Mouse (Mus musculus) layer of hippocampus, adult 18-20 months (tissue): ENCODE measurements around the gene Trex1. TPM values are rescaled to one million over a fixed set of nuclear protein-coding genes. Genes with fewer than 3 reads are reported as not detected.
A peak's percentile ranks its signal among the peaks of the same experiment; 100 is the strongest.

Experiments
- DNase-seq, 2 experiments: peaks; one replicate each; pipeline ENCODE4 v3.0.0; 2022; ENCODE audit warnings: low spot score in 2 of 2
- total RNA-seq, 2 experiments: library from RNA; stranded (reverse); gene quantifications; 2 replicates each; pipeline ENCODE4 v1.2.3; 2021

Trex1 gene
- total RNA-seq, 2 experiments from 2014 or later: 14.6 to 16.6 TPM

DNA sequence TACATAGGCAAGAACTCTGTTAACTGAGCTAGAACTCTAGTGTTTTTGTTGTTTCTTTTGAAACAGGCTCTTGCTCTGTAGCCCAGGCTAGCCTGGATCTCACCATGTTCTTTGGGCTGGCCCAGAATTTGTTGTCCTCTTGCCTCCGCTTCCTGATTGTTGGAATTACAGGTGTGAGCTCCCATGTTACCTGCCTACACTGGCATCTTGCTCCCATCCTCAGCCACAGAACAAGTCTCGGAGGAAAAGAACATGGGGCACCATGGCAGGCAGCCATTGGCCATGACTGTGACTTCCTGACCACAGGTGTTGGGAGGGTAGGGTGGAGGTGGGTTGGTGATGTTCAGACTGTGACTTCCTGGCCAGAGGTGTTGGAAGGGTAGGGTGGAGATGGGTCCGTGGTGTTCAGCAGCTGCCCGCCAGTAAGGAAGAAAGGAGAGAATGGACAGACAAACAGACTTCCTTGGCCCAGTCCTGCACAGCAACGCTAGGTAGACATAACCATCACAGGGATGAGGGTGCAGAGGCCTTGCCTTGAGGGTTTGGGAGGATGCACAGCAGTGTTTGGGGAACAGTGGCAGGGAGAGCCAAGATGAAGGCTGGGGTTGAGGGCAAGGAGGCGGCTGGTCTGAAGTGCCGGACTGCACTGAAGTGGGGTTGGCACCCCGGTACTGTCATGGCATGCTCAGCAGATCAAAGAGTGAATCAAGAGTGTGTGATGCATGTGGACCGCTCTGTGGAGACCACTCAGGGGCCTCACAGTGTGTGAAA is 6.9 kb downstream of the Trex1 start:
- DNase-seq: no peak

DNA sequence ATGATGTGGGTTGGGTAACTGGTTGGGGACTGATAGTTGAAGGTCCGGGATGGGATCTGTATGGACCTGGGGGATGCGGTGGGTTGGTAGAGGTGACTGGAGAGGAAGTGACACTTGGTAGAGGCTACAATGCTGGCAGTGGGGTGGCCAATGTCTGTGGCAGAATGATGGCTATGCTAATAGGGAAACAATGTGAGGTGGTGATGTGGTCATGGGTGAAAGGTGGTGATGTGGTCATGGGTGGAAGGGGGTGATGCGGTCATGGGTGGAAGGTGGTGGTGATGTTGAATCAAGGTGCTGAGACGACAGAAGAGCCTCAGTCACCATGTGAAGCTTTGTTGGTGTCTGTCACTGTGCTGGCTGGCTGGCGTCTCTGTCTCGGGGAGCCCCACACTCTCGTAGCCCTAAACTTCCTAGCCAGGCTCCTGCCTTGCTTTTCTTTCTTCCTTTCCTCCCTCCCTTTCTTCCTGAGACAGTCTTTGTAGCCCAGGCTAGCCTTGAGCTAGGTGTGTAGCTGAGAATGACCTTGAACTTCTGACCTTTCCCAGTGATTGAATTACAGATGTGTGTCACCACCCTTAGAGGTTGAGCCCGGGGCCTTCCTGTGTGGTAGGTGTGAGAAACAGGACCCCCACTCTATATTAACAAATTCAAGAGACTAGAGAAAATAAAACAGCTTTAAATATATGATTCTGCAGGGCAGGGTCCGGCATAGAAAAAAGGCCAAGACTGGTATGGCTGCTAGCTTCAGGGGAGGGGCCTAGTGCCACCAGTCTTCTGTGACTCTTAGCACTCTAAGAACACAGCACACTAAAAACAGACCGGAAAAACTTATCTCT is 7.7 kb downstream of the Trex1 start:
- no peak for DNase-seq

DNA sequence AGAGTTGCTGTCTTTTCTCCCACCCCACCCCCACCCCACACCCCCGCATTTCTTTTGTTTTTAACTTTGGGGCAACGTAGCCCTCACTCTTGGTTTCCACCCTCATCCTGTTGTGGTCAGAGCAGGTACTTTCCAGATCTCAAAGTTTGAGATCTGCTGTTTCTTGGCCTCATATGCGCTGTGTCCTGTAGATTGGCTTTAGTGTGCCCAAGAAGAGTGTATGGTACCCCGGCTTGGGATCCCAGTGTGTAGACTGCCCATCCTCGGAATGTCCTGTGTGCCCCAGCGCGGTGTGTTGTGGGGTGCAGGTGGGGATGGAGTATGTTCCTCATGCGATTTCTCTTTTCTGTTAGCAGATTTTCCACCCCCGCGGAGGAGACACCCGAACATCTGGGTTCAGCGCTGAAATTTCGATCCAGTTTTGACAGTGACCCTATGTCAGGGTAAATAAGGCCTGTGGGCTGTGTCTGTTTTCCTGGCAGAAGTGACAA is 8.5 kb downstream of the Trex1 start:
- DNase-seq: no peak

DNA sequence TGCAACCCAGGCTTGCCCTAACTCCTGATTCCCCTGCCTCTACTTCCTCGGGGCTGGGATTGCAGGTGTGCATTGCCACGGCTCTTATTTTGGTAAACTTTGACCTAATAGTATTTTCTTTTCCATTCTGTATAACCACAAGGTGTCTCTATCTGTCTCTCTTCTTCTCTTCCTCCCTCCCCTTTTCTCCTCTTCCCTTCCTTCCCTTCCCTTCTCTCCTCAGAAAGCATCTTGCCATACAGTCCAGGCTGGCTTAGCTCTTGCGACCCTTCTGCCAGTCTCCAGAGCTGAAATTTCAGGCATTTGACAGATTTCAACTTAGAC is 8.9 kb downstream of the Trex1 start:
- no peak for DNase-seq

DNA sequence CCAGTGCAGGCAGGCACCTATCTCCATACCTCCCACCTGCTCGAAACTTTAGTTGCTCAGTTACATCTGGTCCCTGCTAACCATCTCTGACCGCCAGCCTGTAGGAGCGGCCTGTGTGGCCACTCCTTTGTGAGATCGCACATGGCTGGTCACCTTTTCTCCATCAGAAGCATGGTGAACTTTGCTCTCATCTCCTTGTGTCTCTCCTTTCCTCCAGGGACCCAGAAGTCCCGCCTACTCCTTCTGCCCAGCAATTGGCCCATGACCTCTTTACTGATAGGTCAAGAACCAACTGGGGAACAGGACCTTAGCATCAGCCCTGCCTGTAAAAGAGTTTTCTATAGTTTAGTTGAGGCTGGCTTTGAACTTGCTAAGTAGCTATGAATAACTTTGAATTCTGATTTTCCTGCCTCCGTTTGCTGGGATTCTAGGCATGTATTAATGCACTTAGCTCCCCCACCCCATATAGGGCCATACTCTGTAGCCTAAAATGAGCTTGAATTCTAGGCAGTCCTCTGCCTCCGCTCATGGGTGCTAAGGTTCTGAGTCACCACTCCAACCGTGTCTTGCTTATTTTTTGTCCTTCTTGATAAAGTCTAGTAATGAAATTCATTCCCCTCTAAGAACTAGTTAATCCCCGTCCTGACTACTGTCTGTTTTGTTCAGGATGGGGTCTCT is 9.4 kb downstream of the Trex1 start:
- no peak for DNase-seq

DNA sequence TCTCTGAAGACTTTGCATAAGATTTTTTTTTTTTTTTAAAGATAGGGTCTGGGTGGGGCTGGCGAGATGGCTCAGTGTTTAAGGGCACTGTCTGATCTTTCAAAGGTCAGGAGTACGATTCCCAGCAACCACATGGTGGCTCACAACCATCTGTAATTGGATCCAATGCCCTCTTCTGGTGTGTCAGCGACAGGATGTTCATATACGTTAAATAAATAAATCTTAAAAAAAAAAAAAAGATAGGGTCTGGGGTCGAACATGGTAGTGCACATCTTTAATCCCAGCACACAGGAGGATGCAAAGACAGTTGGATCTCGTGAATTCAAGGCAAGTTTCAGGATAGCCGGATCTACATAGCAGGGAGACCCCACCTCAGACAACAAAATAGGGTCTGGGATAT is 10.2 kb downstream of the Trex1 start:
- DNase-seq: no peak

DNA sequence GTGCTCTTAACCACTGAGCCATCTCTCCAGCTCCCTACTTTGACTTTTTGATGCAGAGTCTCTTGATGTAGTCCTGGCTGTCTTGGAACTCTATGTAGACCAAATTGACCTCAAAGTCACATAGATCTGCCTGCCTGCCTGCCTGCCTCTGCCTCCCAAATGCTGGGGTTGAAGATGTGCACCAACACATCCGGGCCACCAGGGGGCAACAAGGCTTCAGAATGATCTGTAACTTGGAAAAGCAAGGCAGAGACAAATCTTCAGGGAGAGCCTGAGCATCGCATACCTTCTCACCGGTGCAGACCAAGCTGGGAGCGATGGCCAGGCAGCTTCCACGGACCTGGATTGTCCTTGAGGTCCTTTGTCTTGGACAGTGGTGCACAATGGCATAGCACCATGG is 13.2 kb downstream of the Trex1 start:
- peak in 1 of 2 experiments; percentile 52 for DNase-seq

DNA sequence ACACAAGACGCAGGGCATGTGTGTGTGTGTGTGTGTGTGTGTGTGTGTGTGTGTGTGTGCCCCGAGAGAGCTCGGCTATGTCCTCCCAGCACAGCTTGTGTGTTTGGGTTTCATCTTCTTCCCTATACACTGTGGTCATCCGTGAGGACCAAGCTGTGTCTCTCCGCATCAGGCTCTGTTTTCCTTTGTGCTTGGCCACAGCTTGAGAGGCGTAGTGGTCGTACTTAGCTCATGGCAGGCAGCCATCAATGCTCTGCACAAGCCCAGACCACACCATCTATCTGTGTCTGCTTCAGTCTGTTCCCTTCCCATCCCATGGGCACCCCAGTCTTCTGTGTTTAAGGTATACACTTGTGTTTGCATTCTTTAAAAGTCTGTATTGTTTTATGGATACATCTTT is 18.2 kb downstream of the Trex1 start:
- no peak for DNase-seq

DNA sequence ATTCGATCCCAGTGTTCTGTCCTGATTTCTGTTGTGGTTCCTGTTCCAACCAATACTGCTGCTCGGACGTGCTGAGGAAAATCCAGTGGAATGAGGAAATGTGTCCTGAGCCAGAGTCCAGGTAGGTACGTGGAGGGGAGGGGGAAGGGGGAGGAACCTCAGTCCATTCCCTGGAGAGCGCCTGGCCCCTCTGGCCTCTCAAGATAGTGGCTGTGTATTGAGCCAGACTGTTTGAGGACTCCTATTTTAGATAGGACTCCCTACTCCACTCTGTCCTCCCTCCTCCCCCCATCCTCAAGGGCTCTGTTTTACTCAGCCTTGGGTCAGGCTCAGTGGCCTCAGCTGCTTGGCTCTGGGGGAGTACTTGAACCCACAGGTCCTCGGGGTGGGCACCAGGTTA is 18.6 kb downstream of the Trex1 start:
- DNase-seq: no peak

DNA sequence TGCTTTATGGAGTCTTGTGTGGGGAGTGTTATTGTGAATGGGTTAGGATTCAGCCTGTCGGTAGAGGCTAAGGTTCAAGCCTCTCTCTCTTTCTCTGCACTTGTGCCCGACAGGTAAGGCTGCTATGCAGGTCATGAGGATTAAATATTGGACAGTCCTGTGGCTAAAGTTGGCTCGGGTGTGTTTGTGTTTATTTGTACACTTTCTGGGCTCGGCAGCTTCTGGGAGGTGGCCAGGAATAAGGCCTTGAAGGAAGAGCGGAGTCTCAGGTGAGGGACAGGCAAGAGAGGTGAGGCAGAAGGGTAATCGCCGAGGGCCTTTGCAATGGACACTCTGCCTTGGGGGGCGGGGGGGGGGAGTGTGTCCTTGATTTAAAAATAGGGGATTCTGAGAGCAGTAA is 19.3 kb downstream of the Trex1 start:
- DNase-seq: no peak

DNA sequence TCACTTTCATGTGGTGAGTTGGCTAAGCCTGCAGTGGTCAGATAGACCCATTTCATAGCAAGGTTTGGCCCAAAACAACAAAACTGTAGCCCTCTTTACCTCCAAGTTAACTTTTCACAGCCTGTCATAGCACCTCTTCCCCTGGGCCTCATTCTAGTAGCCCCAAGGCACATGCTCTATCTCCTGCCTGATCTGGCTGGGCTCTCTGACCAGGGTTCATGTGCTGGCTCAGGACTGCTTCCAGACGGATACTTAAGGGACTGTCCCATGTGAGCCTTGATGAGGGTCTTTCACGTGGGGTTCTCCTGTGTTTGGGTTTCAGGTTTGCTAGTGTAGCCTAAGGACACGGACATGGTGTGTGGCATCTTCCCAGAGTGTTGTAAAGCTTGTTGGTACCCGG is 19.9 kb downstream of the Trex1 start:
- no peak for DNase-seq

DNA sequence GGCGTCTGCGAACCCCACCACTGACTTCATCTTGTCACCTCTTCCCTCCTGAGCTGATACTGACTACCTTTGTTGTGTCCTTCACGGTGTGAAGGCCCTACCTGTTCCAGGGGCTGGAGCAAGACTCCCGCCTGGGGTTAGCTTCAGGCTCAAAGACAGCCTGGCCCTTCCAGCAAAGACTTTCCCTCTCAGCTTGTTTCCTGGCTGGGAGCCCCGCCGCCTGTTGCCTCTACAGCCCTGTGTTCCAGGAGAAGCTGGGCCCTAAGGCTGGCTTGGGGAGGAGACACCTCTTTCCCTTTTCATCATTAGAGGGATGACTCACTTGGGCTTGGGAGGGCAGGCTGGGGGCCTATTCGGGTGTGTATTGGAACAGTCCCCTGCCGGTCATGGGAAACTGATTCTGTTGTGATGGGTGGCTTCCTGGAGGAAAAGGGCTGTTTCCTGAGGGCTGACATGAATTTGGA is 20.6 kb downstream of the Trex1 start:
- no peak for DNase-seq

DNA sequence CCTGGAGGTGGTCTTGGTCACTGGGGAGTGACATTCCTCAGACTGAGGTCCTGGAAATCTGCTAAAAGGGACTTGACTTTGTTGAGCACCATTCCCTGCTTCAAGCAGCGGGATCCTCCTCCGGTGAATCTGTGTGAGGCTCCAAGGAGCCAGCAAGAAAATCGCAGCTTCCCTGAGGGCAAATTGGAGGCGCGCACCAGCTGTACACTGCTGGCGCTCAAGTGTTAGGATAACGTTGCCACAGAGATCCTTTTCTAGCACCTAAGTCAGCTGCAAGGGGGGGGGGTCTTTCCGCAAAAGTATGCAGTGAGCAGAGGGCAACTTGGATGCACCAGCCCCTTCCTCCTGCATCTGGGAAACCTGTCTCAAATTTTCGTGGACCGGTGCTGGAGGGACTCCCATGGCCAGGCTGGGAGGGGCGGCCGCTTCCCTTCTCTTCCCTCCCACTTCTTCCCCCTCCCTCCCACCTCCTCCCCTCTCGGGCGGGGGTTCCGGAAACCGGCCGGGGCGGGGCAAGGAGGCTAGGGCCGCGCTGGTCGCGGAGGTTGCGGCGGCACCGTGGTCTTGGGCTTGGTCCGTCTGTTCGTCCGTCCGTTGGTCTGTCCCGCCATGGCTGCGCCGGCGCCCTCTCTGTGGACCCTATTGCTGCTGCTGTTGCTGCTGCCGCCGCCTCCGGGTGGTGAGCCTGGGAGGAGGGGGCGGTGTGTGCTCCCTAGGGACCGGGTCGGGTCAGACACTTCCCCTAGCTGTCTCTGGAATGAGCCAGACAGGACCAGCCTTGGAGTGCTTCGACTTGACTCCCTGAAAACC is 21.2 kb downstream of the Trex1 start, which contains the start of gene Shisa5:
TSS of gene Shisa5 (plus strand) at position 480 of the 810 bp plus-strand sequence.
- DNase-seq: no peak

DNA sequence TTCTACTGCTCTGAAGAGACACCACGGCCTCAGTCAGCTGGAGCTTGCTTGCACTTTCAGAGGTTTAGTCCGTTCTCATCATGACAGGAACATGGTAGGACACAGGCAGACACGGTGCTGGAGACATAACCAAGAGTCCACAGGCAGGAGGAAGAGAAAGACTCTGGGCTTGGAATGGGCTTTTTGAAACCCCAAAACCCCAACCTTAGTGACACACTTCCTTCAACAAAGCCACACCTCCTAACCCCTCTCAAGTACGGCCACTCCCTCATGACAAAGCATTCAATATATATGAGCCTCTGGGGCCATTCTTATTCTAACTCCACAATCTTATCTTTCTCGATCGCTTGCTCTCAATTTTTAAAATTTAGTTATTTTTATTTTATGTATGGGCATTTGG is 27.1 kb downstream of the Trex1 start:
- DNase-seq: no peak

DNA sequence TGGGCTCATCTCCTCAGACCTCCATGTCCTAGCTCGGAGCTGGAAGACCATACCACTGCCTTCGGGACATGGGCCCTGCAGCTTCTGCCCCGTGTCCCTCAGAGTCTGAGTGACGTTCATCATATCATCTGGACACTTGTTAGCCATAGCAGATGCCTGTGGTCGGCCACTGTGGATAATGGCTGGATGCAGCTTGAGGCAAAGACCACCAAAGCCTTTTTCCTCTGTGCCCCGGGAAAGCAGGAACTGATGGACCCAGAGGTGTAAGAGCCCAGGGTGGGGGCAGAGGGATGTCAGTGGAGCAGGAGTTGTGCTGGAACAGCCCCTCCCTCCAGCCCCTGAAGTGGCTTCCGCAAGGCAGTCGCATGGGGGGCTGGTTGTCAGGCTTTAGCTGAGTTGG is 27.8 kb downstream of the Trex1 start:
- DNase-seq: no peak

DNA sequence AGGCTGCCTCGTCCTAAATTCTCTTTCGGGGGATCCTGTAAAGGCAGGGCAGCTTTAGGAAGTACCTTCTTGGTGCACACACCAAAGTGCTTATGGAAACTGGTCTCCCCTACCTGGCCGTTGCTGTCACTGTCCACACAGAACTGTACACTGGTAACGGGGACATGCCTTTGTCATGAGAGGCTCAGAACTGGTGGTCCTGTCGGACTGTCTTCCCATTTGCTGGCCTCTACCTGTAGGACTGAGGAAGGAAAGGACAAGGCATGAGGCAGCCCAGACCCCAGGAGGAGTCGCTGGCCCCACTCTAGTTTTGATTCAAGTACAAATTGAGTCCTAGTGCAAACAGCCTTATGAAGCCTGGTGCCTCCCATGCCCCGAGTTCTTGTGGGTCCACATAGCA is 28.5 kb downstream of the Trex1 start:
- no peak for DNase-seq

DNA sequence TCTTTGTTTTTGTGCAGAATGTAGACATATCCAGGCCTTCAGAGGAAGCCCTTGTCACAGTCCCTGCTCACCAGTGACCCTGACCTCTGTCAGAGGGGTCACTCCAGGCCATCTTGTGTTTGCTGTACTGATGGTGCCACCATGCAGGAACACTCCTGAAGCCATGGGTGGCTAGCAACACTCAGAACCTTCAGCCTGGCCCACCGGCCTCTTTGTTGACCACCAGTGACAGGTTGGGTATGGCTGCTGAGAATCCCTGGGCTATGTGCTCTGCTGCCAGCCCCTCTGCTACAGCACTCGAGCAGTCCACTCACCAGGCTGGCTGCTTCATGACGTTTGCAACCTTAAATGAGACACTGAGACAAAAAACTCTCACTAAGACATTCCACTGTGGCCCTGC is 29.2 kb downstream of the Trex1 start:
- no peak for DNase-seq

DNA sequence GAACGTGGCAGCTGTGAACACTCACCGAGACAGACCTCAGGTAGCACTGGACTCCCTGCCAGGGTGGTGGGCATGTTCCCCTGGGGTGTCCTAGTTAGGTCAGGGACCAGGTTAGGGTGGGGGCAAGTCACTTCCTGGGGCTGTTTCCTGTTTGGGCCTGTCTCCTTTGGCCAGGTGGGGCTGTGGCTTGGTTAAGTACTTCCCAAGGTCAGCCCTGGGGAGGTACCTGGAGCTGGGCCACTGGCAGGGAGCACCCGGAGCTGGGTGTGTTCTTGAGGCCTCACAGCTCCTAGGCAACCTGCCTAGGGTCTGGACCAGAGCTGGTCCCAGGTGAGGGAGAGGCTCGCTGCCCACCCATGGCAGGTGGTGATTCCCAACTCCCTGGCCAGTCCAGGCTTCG is 30.6 kb downstream of the Trex1 start:
- no peak for DNase-seq

DNA sequence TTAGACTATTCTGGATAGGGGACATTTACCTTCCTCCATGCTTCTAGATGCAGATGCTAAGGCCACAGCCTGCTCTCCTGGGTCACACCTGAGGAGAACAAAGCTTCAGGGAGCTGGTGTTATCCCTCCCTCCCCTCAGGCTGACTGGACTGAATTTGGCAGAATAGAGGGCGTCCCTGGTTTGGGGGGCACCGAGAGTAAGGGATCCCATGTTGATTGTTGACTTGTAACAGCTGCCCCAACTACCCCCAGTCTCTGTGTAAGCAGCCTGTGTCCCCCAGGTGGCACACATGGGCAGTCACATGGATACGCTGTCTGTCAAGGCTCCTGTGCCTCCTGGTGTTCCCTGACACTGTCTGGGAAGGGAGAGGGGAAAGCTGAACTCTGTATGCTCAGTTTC is 31.1 kb downstream of the Trex1 start:
- no peak for DNase-seq

DNA sequence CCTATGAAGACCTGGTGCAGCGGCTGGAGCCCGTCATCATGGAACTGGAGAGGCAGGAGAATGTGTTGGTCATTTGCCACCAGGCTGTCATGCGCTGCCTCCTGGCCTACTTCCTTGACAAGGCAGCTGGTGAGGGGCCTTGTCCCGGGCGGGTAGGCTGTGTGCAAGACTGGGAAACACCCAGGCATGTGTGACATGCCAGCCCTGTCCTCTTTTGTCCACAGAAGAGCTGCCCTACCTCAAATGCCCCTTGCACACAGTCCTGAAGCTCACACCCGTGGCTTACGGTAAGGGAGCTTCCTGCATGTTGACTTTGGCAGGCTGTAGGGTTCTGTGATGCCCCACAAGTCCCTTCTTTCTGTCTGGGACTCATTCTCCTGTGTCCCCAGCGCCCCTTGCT is 32.0 kb downstream of the Trex1 start:
- no peak for DNase-seq
